Mouse (Mus musculus): ENCODE measurements around the gene Dst. TPM values are rescaled to one million over a fixed set of nuclear protein-coding genes. Genes with fewer than 3 reads are reported as not detected.

Dst gene
- polyA plus RNA-seq, 1 experiment from 2014 or later = 5.9 TPM

DNA sequence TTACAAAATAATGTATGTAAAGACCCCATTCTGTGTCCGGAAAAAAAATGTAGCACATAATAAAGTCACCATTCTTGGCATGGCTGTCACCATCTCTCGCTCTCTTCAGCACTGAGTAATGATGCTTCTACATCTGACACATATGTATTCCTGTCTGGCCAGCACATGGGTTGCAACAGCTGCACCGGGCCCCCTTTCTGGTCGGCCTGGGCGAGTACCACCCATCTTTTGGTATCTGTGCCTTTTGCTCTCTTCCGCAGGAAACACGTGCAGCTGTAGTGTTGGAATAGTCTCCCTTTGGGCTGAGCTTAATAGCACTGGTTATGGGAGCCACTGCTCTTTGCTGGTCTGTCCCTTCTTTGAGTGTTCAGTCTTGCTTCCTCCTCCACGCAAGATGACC lies 135.3 kb downstream of the Dst start:
- Histone ChIP-seq H3K9ac (no peak overlapping the region), H3K4me2 (no peak overlapping the region), H3K27ac (replicated peaks) (no peak overlapping the region), H3K4me3 (replicated peaks) (no peak overlapping the region), H3K9me3 (replicated peaks) (no peaks in the 10 kb centered on the region), H3K27me3 (no peaks in the 10 kb centered on the region), H3K36me3 (replicated peaks) (no peaks in the 10 kb centered on the region), H3K4me1 (replicated peaks) (no peaks in the 10 kb centered on the region)
- ATAC-seq (ENCODE audit: insufficient read depth) = no peak
- 69% methylated on average over 8 of the region's 8 CpGs for WGBS (ENCODE audit: insufficient replicate concordance)

- H3K27ac ChIP-seq (replicated peaks) = no peak overlapping the region
- WGBS (ENCODE audit: insufficient replicate concordance) = 68% methylated on average over 7 of the region's 7 CpGs
- no peaks in the 10 kb centered on the region for H3K36me3 ChIP-seq (replicated peaks)
- no peak for ATAC-seq (ENCODE audit: insufficient read depth)
- no peaks in the 10 kb centered on the region for H3K27me3 ChIP-seq
- H3K4me2 ChIP-seq = no peak overlapping the region
- H3K4me1 ChIP-seq (replicated peaks) = no peaks in the 10 kb centered on the region
- no peak overlapping the region for H3K4me3 ChIP-seq (replicated peaks)
- no peak overlapping the region for H3K9ac ChIP-seq
- H3K9me3 ChIP-seq (replicated peaks) = no peaks in the 10 kb centered on the region
Observed at GRCm38 (mm10) chr1:34043836-34044550, 136.0 kb downstream of the Dst start.

DNA sequence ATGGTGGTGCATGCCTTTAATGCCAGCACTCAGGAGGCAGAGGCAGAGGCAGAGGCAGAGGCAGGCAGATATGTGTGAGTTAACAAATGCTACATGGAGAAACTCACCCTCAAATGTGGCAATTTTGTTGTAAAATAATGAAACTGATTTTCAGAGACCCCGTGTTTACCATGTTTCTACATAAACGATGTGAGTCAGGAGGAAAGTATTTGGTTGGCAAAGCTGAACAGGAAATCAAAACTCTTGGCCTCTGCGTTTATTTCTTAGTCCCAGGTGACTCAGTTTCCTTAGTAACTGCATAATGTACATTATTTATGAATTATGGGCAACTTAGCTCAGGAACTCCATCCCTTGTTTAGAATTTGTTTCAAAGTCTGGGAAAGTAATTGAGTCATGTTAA lies 136.7 kb downstream of the Dst start:
- ATAC-seq (ENCODE audit: insufficient read depth) = no peak
- 49% methylated on average over 3 of the region's 3 CpGs for WGBS (ENCODE audit: insufficient replicate concordance)
- Histone ChIP-seq H3K36me3 (replicated peaks) (no peaks in the 10 kb centered on the region), H3K4me3 (replicated peaks) (no peak overlapping the region), H3K27ac (replicated peaks) (no peak overlapping the region), H3K4me2 (no peak overlapping the region), H3K4me1 (replicated peaks) (no peaks in the 10 kb centered on the region), H3K27me3 (no peaks in the 10 kb centered on the region), H3K9ac (no peak overlapping the region), H3K9me3 (replicated peaks) (no peaks in the 10 kb centered on the region)

DNA sequence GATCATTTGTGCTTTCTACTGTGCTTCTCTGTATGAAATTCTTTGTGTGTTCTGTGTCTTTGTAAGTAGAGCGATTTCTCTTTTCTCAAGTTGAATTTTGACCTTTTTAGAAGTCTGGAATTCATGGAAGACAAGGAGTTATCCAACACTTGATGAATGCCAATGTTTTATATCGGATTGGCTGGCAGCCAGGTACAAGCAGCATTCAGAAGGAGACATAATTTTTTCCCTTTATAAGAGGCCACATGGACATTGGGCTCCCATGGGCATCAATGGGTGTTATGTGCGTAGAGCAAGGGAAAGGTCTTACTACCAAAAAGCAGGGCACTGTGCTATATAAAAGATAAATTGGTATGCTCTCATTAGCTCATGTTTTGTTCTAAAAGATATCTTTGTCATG lies 139.3 kb downstream of the Dst start:
- H3K4me1 ChIP-seq (replicated peaks) = 0 out of 2 replicates have a peak, but pooled peaks cover 6% of the 10 kb centered on the region
- H3K36me3 ChIP-seq (replicated peaks) = no peaks in the 10 kb centered on the region
- no peak overlapping the region for H3K9ac ChIP-seq
- no peak overlapping the region for H3K4me3 ChIP-seq (replicated peaks)
- H3K9me3 ChIP-seq (replicated peaks) = no peaks in the 10 kb centered on the region
- no peak for ATAC-seq (ENCODE audit: insufficient read depth)
- WGBS (ENCODE audit: insufficient replicate concordance) = 59% methylated on average over 3 of the region's 3 CpGs
- H3K27ac ChIP-seq (replicated peaks) = no peak overlapping the region
- H3K27me3 ChIP-seq = no peaks in the 10 kb centered on the region
- H3K4me2 ChIP-seq = no peak overlapping the region

DNA sequence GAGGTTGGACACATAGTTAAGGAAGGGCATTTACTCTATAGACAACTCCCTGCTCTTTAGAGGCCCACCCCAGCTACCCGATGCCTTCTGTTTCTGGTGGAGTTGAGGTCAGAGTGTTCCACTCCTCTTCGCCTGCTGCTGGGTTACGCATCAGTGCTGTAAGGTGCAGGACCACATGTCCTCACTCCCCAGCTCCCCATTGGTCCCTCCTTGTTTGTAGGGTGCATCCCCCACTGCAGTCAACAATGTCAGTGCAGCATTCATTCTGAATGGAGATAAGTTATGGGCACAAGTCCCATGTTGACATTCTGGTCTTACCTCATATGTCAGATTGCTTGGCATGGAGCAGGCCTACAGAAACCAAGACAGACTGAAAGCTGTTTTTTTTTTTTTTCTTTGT lies 143.2 kb downstream of the Dst start:
- H3K27me3 ChIP-seq = no peaks in the 10 kb centered on the region
- no peak for ATAC-seq (ENCODE audit: insufficient read depth)
- no peak overlapping the region for H3K4me2 ChIP-seq
- WGBS (ENCODE audit: insufficient replicate concordance) = 76% methylated on average over 3 of the region's 3 CpGs
- no peak overlapping the region for H3K9ac ChIP-seq
- no peak overlapping the region for H3K27ac ChIP-seq (replicated peaks)
- H3K36me3 ChIP-seq (replicated peaks) = no peaks in the 10 kb centered on the region
- 0 out of 2 replicates have a peak, but pooled peaks cover 6% of the 10 kb centered on the region for H3K4me1 ChIP-seq (replicated peaks)
- H3K4me3 ChIP-seq (replicated peaks) = no peak overlapping the region
- H3K9me3 ChIP-seq (replicated peaks) = no peaks in the 10 kb centered on the region

- Histone ChIP-seq H3K27ac (replicated peaks) (no peak overlapping the region), H3K9me3 (replicated peaks) (no peaks in the 10 kb centered on the region), H3K9ac (no peak overlapping the region), H3K4me3 (replicated peaks) (no peak overlapping the region), H3K4me1 (replicated peaks) (0 out of 2 replicates have a peak, but pooled peaks cover 6% of the 10 kb centered on the region), H3K27me3 (no peaks in the 10 kb centered on the region), H3K36me3 (replicated peaks) (no peaks in the 10 kb centered on the region), H3K4me2 (no peak overlapping the region)
- no peak for ATAC-seq (ENCODE audit: insufficient read depth)
- 71% methylated on average over 5 of the region's 5 CpGs for WGBS (ENCODE audit: insufficient replicate concordance)
Observed at GRCm38 (mm10) chr1:34052422-34052821, 144.4 kb downstream of the Dst start.

DNA sequence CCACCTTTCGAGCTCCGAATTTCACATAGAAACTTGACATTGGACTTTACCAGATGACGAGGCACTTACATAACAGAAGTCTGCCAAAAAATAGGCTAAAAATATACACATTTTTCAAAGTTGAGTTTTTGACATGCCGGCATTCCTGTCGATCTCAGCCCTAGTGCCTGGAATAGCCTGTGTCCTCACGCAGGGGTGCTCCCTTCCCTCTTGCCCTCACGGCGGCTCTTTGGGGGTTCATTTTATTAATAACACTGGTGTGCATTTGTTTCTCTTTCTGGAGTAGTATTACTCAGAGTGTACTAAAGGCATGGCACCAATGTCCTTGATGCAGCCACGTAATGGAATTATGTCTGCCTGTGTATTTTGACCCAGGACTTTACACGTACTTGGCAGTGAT lies 146.9 kb downstream of the Dst start:
- Histone ChIP-seq H3K4me3 (replicated peaks) (no peak overlapping the region), H3K27ac (replicated peaks) (no peak overlapping the region), H3K36me3 (replicated peaks) (no peaks in the 10 kb centered on the region), H3K4me1 (replicated peaks) (0 out of 2 replicates have a peak, but pooled peaks cover 6% of the 10 kb centered on the region), H3K27me3 (no peaks in the 10 kb centered on the region), H3K4me2 (no peak overlapping the region), H3K9me3 (replicated peaks) (no peaks in the 10 kb centered on the region), H3K9ac (no peak overlapping the region)
- WGBS (ENCODE audit: insufficient replicate concordance) = 73% methylated on average over 10 of the region's 10 CpGs
- no peak for ATAC-seq (ENCODE audit: insufficient read depth)

GRCm38 (mm10) chr1:34056658-34057057 lies 148.6 kb downstream of the Dst start:
- H3K9ac ChIP-seq = no peak overlapping the region
- no peaks in the 10 kb centered on the region for H3K27me3 ChIP-seq
- no peak overlapping the region for H3K4me2 ChIP-seq
- H3K36me3 ChIP-seq (replicated peaks) = no peaks in the 10 kb centered on the region
- no peak overlapping the region for H3K4me3 ChIP-seq (replicated peaks)
- no peak overlapping the region for H3K27ac ChIP-seq (replicated peaks)
- no peak for ATAC-seq (ENCODE audit: insufficient read depth)
- 74% methylated on average over 14 of the region's 14 CpGs for WGBS (ENCODE audit: insufficient replicate concordance)
- H3K4me1 ChIP-seq (replicated peaks) = peaks cover 11% of the 10 kb centered on the region
- H3K9me3 ChIP-seq (replicated peaks) = no peaks in the 10 kb centered on the region

DNA sequence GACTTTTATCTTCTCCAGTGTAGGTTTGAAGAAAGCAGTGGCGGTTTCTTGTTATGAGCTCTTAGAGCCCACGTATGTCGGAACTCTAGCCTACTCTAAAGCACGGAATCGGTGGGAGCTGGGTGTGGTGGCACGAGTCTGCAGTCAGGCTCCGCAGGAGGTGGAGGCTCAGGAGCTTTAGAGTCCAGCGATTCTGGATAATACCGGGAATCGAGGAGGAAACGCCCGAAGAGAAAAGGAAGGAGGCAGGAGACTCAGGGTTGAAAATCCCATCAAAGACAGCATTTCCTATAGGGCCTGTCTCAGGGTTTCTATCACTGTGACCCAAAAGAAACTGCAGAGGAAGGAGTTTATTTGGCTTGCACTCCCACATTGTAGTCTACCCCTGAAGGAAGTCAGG lies 151.2 kb downstream of the Dst start:
- 78% methylated on average over 12 of the region's 12 CpGs for WGBS (ENCODE audit: insufficient replicate concordance)
- Histone ChIP-seq H3K36me3 (replicated peaks) (no peaks in the 10 kb centered on the region), H3K27me3 (no peaks in the 10 kb centered on the region), H3K27ac (replicated peaks) (no peak overlapping the region), H3K4me3 (replicated peaks) (no peak overlapping the region), H3K9me3 (replicated peaks) (no peaks in the 10 kb centered on the region), H3K9ac (no peak overlapping the region), H3K4me2 (no peak overlapping the region), H3K4me1 (replicated peaks) (peaks cover 13% of the 10 kb centered on the region)
- ATAC-seq (ENCODE audit: insufficient read depth) = no peak

GRCm38 (mm10) chr1:34060446-34060845 lies 152.4 kb downstream of the Dst start:
- 15% methylated on average over 6 of the region's 6 CpGs for WGBS (ENCODE audit: insufficient replicate concordance)
- H3K36me3 ChIP-seq (replicated peaks) = no peaks in the 10 kb centered on the region
- H3K4me1 ChIP-seq (replicated peaks) = peaks cover 18% of the 10 kb centered on the region
- ATAC-seq (ENCODE audit: insufficient read depth) = no peak
- no peaks in the 10 kb centered on the region for H3K9me3 ChIP-seq (replicated peaks)
- no peak overlapping the region for H3K9ac ChIP-seq
- H3K27me3 ChIP-seq = no peaks in the 10 kb centered on the region
- H3K27ac ChIP-seq (replicated peaks) = no peak overlapping the region
- H3K4me2 ChIP-seq = no peak overlapping the region
- H3K4me3 ChIP-seq (replicated peaks) = no peak overlapping the region

DNA sequence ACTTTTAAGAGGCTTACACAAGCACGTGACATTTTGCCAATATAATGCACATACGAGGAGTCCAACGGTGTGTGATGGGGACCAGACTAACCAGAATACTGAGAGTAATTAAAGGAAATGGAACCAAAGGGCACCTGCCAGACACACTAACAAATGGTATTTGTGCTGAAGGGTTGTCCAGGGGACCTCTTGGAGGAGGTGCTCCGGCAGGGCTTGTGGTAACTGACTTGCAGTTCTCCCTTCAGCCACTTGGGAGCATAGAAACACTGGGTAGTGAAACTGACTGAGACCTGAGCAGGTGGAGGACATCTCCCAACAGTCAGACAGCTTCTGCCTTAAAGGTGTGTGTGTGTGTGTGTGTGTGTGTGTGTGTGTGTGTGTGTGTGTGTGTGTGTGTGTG lies 153.1 kb downstream of the Dst start:
- no peak overlapping the region for H3K4me3 ChIP-seq (replicated peaks)
- no peaks in the 10 kb centered on the region for H3K27me3 ChIP-seq
- no peak overlapping the region for H3K4me2 ChIP-seq
- WGBS (ENCODE audit: insufficient replicate concordance) = 21% methylated on average over 4 of the region's 4 CpGs
- ATAC-seq (ENCODE audit: insufficient read depth) = no peak; the same call in 1 of the 2 replicates
- H3K4me1 ChIP-seq (replicated peaks) = peaks cover 18% of the 10 kb centered on the region
- no peaks in the 10 kb centered on the region for H3K9me3 ChIP-seq (replicated peaks)
- no peak overlapping the region for H3K27ac ChIP-seq (replicated peaks)
- no peak overlapping the region for H3K9ac ChIP-seq
- H3K36me3 ChIP-seq (replicated peaks) = no peaks in the 10 kb centered on the region

DNA sequence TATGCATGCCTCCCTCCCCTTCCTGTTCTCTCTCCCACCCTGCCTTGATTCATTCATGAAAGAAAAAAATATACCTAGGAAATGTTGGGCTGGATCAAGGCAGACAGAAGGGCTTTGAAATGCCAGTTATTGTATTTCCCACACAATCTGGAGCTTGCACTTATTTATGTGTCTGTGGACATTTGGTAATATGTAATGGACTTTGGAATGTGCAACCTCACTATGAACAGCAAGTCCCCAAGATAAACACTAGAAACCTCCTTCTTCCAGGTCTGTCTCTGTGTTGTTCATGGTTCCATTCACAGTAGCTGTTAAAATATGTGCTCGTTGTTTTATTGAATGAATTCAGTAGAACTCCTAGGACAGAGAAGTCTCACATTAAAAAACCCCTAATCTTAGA lies 153.8 kb downstream of the Dst start:
- no peaks in the 10 kb centered on the region for H3K9me3 ChIP-seq (replicated peaks)
- no peak overlapping the region for H3K9ac ChIP-seq
- no peak for ATAC-seq (ENCODE audit: insufficient read depth)
- no peak overlapping the region for H3K4me2 ChIP-seq
- H3K27ac ChIP-seq (replicated peaks) = no peak overlapping the region
- no peak overlapping the region for H3K4me3 ChIP-seq (replicated peaks)
- no peaks in the 10 kb centered on the region for H3K27me3 ChIP-seq
- H3K4me1 ChIP-seq (replicated peaks) = peaks cover 18% of the 10 kb centered on the region
- H3K36me3 ChIP-seq (replicated peaks) = no peaks in the 10 kb centered on the region
- 45% methylated on average over 1 of the region's 1 CpGs for WGBS (ENCODE audit: insufficient replicate concordance)

Measured in liver, embryonic 15.5 days (tissue).